Mouse (Mus musculus): ENCODE data around the gene Ndufa6.

Gene Ndufa6

DNA sequence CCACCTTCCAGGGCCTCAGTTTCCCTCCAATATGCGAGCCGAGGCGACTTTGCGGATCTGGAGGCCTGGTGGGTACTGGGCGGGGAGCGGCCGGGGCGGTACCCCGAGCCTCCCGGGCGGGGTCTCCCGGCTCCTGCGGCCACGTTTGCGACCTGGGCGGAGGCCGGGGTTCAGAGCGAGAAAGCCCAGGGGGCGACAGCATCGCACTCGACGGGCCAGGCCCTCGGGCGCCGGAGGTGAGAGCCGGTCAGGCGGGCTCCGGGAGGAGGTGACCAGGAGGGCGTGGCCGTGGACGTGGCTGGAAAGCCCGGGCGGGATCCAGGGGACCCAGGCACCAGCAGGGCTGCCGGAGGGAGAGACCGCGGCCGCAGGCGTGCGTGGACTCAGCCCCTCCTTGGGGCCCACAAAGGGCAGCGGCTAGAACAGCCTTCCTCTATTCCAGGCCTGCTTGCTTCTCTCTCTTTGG lies 13.1 kb downstream of the Ndufa6 start:
- DNase-seq (ENCODE audit: low spot score) = no peak

DNA sequence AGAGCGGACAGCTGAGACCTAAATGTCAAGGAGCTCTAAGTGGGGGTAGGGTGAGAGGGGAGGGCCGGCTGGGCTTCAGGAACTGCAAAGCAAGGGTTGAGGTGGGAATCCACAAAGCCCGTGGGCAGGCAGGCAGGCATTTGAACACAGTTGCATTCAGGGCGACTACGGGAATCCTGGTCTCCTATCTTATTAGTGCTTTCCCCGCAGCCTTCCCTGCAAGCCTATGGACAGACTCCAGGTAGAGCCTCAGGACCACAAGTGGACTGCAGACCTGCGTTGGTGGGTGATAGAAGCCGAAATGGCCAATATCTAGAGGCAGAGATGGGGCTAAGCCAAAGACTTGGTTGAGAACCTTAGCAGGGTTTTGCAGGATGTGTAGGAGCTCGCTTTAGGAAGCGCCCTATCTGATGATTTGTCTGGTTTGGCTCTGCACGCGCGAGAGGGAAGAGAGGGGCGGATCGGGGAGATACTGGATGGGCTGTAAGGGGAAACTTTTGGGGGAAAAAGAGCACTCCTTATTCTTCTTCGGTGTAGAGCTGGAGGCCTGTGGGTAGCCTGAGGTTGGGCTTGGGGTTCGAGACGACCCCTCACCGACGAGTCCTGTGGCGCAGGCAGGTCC lies 13.6 kb downstream of the Ndufa6 start:
- DNase-seq (ENCODE audit: low spot score) = no peak

- DNase-seq (ENCODE audit: low spot score) = no peak
Measured at GRCm38 (mm10) chr15:82339634-82340254, 14.4 kb downstream of the Ndufa6 start.

GRCm38 (mm10) chr15:82339150-82339549 lies 15.0 kb downstream of the Ndufa6 start:
- DNase-seq (ENCODE audit: low spot score) = no peak

GRCm38 (mm10) chr15:82338593-82339112 lies 15.5 kb downstream of the Ndufa6 start, which contains the start of the genes Naga, Pheta2 and Smdt1:
Naga (minus strand) TSS chr15:82338925.
Pheta2 (plus strand) TSS chr15:82338942.
Smdt1 (plus strand) TSS chr15:82338959.
- peak; percentile 95 for DNase-seq (ENCODE audit: low spot score)

- no peak for DNase-seq (ENCODE audit: low spot score)
Measured at GRCm38 (mm10) chr15:82337875-82338274, 16.2 kb downstream of the Ndufa6 start.

- DNase-seq (ENCODE audit: low spot score) = no peak
Measured at GRCm38 (mm10) chr15:82336629-82337028, 17.5 kb downstream of the Ndufa6 start.

- no peak for DNase-seq (ENCODE audit: low spot score)
Measured at GRCm38 (mm10) chr15:82335194-82335593, 18.9 kb downstream of the Ndufa6 start.

DNA sequence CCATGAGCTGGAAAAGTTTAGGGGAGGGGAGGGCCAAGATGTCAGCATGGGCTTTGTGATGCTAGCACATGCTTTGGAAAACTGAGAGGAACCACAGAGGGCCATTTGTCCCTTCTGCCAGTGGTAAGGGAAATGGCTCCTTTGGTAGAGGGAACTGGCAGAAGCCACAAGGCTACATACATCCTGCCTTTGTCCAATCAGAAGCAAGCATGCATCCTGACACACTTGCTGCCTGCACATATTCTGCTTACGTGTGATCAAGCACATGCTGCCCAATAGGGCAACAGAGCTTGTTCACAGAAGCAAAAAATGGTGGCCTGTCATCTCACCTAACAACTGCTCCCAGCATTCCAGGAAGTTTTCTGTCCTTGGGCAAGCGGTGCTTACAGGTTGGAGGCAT lies 28.7 kb downstream of the Ndufa6 start:
- DNase-seq (ENCODE audit: low spot score) = no peak

- no peak for DNase-seq (ENCODE audit: low spot score)
Measured at GRCm38 (mm10) chr15:82322195-82322594, 31.9 kb downstream of the Ndufa6 start.

GRCm38 (mm10) chr15:82319613-82320012 lies 34.5 kb downstream of the Ndufa6 start:
- DNase-seq (ENCODE audit: low spot score) = no peak

DNA sequence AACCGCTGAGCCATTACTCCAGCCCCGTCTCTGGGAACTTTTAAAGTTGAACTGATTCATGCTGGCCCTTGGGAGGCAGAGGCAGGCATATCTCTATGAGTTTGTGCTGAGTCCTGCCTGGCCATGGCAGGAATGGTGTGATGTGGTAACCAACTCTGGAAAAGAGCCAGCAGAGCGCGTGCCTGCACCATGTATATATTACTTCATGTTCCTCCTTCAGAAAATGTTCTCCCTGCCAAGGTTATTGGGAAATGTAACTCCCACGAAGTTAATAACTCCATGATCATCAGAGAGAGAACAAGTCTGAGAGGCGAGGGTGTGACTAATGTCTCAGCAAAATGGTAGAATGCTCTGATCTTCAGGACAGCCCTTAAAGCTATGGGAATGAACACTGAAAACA lies 36.3 kb downstream of the Ndufa6 start:
- peak; percentile 54 for DNase-seq (ENCODE audit: low spot score)

- no peak for DNase-seq (ENCODE audit: low spot score)
Measured at GRCm38 (mm10) chr15:82308416-82308815, 45.7 kb downstream of the Ndufa6 start.

DNA sequence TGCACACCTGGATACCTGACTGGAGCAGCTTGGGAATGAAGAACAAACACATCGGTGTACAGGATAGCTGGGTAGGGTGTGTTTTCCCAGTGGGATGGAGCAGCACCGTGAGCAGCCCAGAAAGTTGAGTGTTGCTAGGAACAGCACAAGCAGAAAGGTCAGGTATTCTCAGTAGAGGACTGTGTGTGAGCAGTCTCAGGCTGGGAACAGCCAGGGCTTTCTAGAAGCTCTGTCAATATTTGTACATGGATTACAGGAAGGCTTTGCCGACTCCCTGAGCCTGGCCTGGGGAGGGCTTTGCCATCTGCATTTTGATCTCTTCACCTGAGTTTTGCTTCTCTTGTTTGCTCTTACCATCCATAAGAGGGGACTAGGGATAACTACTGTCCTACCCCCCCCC lies 47.0 kb downstream of the Ndufa6 start:
- no peak for DNase-seq (ENCODE audit: low spot score)
